Mouse (Mus musculus) right cerebral cortex, postnatal 14 days (tissue): ENCODE data around the gene Zfp638.

Experiments
- DNase-seq: peaks from one replicate; pipeline ENCODE4 v3.0.0; 2022

Gene Zfp638

GRCm38 (mm10) chr6:83890281-83891015 is 23.5 kb downstream of the Zfp638 start:
- DNase-seq, result no peak

GRCm38 (mm10) chr6:83891251-83891650 is 24.3 kb downstream of the Zfp638 start:
- DNase-seq, result no peak

GRCm38 (mm10) chr6:83891687-83892086 is 24.8 kb downstream of the Zfp638 start:
- no peak for DNase-seq

- DNase-seq, result no peak
These were observed 26.2 kb downstream of the Zfp638 start for GRCm38 (mm10) chr6:83893086-83893485.

GRCm38 (mm10) chr6:83893584-83893983 is 26.7 kb downstream of the Zfp638 start:
- no peak for DNase-seq

- no peak for DNase-seq
These were observed 32.2 kb downstream of the Zfp638 start for GRCm38 (mm10) chr6:83899142-83899541.

- no peak for DNase-seq
These were observed 38.4 kb downstream of the Zfp638 start for GRCm38 (mm10) chr6:83905276-83905675.

GRCm38 (mm10) chr6:83906659-83907058 is 39.8 kb downstream of the Zfp638 start:
- DNase-seq, result no peak

- DNase-seq, result no peak
These were observed 41.5 kb downstream of the Zfp638 start for GRCm38 (mm10) chr6:83908386-83908785.

- no peak for DNase-seq
These were observed 46.8 kb downstream of the Zfp638 start for GRCm38 (mm10) chr6:83913710-83914109.

GRCm38 (mm10) chr6:83914183-83914719 is 47.3 kb downstream of the Zfp638 start:
- DNase-seq, result peak; percentile 100

GRCm38 (mm10) chr6:83914720-83915271 is 47.9 kb downstream of the Zfp638 start:
- DNase-seq, result no peak

GRCm38 (mm10) chr6:83927418-83927817 is 60.5 kb downstream of the Zfp638 start:
- DNase-seq, result no peak

GRCm38 (mm10) chr6:83928225-83928624 is 61.3 kb downstream of the Zfp638 start:
- DNase-seq, result no peak

- DNase-seq, result no peak
These were observed 72.6 kb downstream of the Zfp638 start for GRCm38 (mm10) chr6:83939492-83939891.

- no peak for DNase-seq
These were observed 75.9 kb downstream of the Zfp638 start for GRCm38 (mm10) chr6:83942806-83943205.

- DNase-seq, result no peak
These were observed 86.7 kb downstream of the Zfp638 start for GRCm38 (mm10) chr6:83953603-83954002.

GRCm38 (mm10) chr6:83987642-83988041 is 120.7 kb downstream of the Zfp638 start:
- DNase-seq, result no peak

- no peak for DNase-seq
These were observed 135.8 kb downstream of the Zfp638 start for GRCm38 (mm10) chr6:84002716-84003115.

- no peak for DNase-seq
These were observed 137.4 kb downstream of the Zfp638 start for GRCm38 (mm10) chr6:84004295-84004694.

- peak; percentile 28 for DNase-seq
These were observed 141.7 kb downstream of the Zfp638 start, which contains the start of gene Dysf for GRCm38 (mm10) chr6:84008363-84009171. TSS of gene Dysf (plus strand) at chr6:84008590.

GRCm38 (mm10) chr6:84009172-84009872 is 142.4 kb downstream of the Zfp638 start:
- no peak for DNase-seq

GRCm38 (mm10) chr6:84009915-84010302 is 143.0 kb downstream of the Zfp638 start:
- DNase-seq, result no peak
